Mouse (Mus musculus): ENCODE measurements around the gene Asb10.

DNA sequence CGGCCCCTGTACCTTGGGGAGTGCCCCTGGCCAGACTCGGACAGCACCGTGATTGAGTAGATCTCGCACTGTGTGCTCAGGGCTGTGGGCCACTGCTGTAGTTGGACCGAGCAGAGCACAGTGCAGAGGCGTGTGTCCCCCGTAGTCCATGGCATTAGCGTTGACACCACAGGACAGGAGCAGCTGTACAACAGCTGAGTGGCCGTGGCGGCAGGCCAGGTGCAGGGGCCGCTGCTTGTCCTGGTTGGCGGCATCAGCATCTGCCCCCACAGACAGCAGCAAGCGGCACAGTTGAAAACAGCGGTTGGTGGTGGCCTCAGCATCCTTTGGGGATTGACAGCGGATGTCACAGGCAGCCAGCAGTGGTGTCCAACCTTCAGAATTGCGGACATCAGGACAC is 3.2 kb downstream of the Asb10 start:
- TF ChIP-seq CTCF (IDR thresholded peaks at IDR 0.05; ENCODE audit: control insufficient read depth, insufficient read depth, insufficient read length) (no peak), MYOD1 (IDR thresholded peaks at IDR 0.05; ENCODE audit: control insufficient read depth, insufficient read length, low read depth) (no peak), MAX (IDR thresholded peaks at IDR 0.05) (no peak), USF1 (IDR thresholded peaks at IDR 0.05; ENCODE audit: low read depth) (no peak), CEBPB (IDR thresholded peaks at IDR 0.05; ENCODE audit: low read depth) (no peak), FOSL1 (IDR thresholded peaks at IDR 0.05; ENCODE audit: insufficient read depth, low read length, poor library complexity, severe bottlenecking) (no peak), MYOG (IDR thresholded peaks at IDR 0.05; ENCODE audit: control insufficient read depth, extremely low read depth, insufficient read length) (no peak)
